Mouse (Mus musculus) MEL (cell line): ENCODE results near the gene Ppt2. TPM values are rescaled to one million over a fixed set of nuclear protein-coding genes. Genes with fewer than 3 reads are reported as not detected.

Experiments
- DNase-seq: peaks from one replicate; pipeline ENCODE4 v3.0.0; 2011; ENCODE audit warnings: low read depth, low spot score
- H3K27ac ChIP-seq: 2 replicates; pipeline ENCODE4 v1.5.1; 2012; ENCODE audit warnings: low read depth, mild to moderate bottlenecking, control low read depth, low read length, moderate library complexity; ENCODE audit not compliant: control insufficient read depth
- H3K27me3 ChIP-seq, 2 experiments: fragments of 150-350 bp in 1 of 2; sonication (generic) in 1 of 2; 2 replicates each; pipeline ENCODE4 v1.6.1; 2012; ENCODE audit warnings: low read length in 2 of 2, mild to moderate bottlenecking in 2 of 2, improper control_type of control experiment in 1 of 2, moderate library complexity in 1 of 2; ENCODE audit not compliant: insufficient read depth in 2 of 2, control insufficient read depth in 1 of 2
- H3K36me3 ChIP-seq, 2 experiments: 2 replicates each; pipeline ENCODE4 v1.6.1; 2012 to 2014; ENCODE audit warnings: low read length in 2 of 2, improper control_type of control experiment in 1 of 2, inconsistent platforms in 1 of 2, mild to moderate bottlenecking in 1 of 2; ENCODE audit not compliant: insufficient read depth in 2 of 2, control insufficient read depth in 1 of 2
- H3K4me1 ChIP-seq, 2 experiments: fragments of 150-350 bp in 1 of 2; sonication (generic) in 1 of 2; 2 replicates each; pipeline ENCODE4 v1.6.1; 2012; ENCODE audit warnings: low read length in 2 of 2, improper control_type of control experiment in 1 of 2, mild to moderate bottlenecking in 1 of 2; ENCODE audit not compliant: insufficient read depth in 2 of 2, control insufficient read depth in 1 of 2
- H3K4me3 ChIP-seq, 2 experiments: fragments of 150-350 bp in 1 of 2; sonication (generic) in 1 of 2; 2 replicates each; pipeline ENCODE4 v1.5.1; 2012; ENCODE audit warnings: low read depth in 2 of 2, low read length in 2 of 2, mild to moderate bottlenecking in 2 of 2, moderate library complexity in 2 of 2, control low read depth in 1 of 2, improper control_type of control experiment in 1 of 2; ENCODE audit not compliant: control insufficient read depth in 1 of 2, insufficient read depth in 1 of 2
- H3K79me2 ChIP-seq: 2 replicates; pipeline ENCODE4 v1.6.1; 2012; ENCODE audit warnings: mild to moderate bottlenecking, low read length, moderate library complexity; ENCODE audit not compliant: control insufficient read depth, poor library complexity, insufficient read depth
- H3K9ac ChIP-seq: 2 replicates; pipeline ENCODE4 v1.6.1; 2012; ENCODE audit warnings: low read depth, mild to moderate bottlenecking, control low read depth, low read length, moderate library complexity; ENCODE audit not compliant: control insufficient read depth, poor library complexity, severe bottlenecking
- H3K9me3 ChIP-seq: fragments of 150-350 bp; sonication (generic); replicated peaks from 2 replicates; pipeline ENCODE4 v1.6.1; 2012; ENCODE audit warnings: mild to moderate bottlenecking, low read length, improper control_type of control experiment, moderate library complexity; ENCODE audit not compliant: insufficient read depth
- BHLHE40 ChIP-seq: IDR thresholded peaks from 2 replicates; pipeline ENCODE4 v1.6.1; 2012; ENCODE audit warnings: low read depth, mild to moderate bottlenecking, inconsistent platforms, low read length, improper control_type of control experiment, borderline replicate concordance
- ELF1 ChIP-seq: IDR thresholded peaks from 2 replicates; pipeline ENCODE4 v1.6.1; 2014; ENCODE audit warnings: low read depth, mild to moderate bottlenecking, inconsistent platforms, low read length, improper control_type of control experiment, moderate library complexity
- EP300 ChIP-seq, 2 experiments: IDR thresholded peaks; 2 replicates each; pipeline ENCODE4 v1.6.1; 2011; ENCODE audit warnings: improper control_type of control experiment in 2 of 2, low read length in 2 of 2, low read depth in 1 of 2, mild to moderate bottlenecking in 1 of 2
- ETS1 ChIP-seq: IDR thresholded peaks from 2 replicates; pipeline ENCODE4 v1.6.1; 2012; ENCODE audit warnings: low read depth, mild to moderate bottlenecking, inconsistent platforms, low read length, improper control_type of control experiment, moderate library complexity
- GABPA ChIP-seq: IDR thresholded peaks from 2 replicates; pipeline ENCODE4 v1.6.1; 2012; ENCODE audit warnings: low read depth, mild to moderate bottlenecking, inconsistent platforms, low read length, improper control_type of control experiment, moderate library complexity
- MAFK ChIP-seq: IDR thresholded peaks from 2 replicates; pipeline ENCODE4 v1.6.1; 2011; ENCODE audit warnings: low read depth, mild to moderate bottlenecking, low read length, improper control_type of control experiment, borderline replicate concordance
- MEF2A ChIP-seq: IDR thresholded peaks from 2 replicates; pipeline ENCODE4 v1.6.1; 2014; ENCODE audit warnings: low read depth, mild to moderate bottlenecking, inconsistent platforms, low read length, improper control_type of control experiment; ENCODE audit not compliant: poor library complexity, insufficient replicate concordance, severe bottlenecking; ENCODE audit errors: extremely low read depth
- MXI1 ChIP-seq: IDR thresholded peaks from 2 replicates; pipeline ENCODE4 v1.6.1; 2011; ENCODE audit warnings: mild to moderate bottlenecking, low read depth, low read length, improper control_type of control experiment
- MYC ChIP-seq: IDR thresholded peaks from 2 replicates; pipeline ENCODE4 v1.6.1; 2011; ENCODE audit warnings: low read depth, mild to moderate bottlenecking, low read length, improper control_type of control experiment, moderate library complexity
- RAD21 ChIP-seq: IDR thresholded peaks from 2 replicates; pipeline ENCODE4 v1.6.1; 2011; ENCODE audit warnings: mild to moderate bottlenecking, low read depth, low read length, improper control_type of control experiment
- SIN3A ChIP-seq: IDR thresholded peaks from 2 replicates; pipeline ENCODE4 v1.6.1; 2012; ENCODE audit warnings: low read length, improper control_type of control experiment, inconsistent platforms
- TCF12 ChIP-seq: IDR thresholded peaks from 2 replicates; pipeline ENCODE4 v1.6.1; 2014; ENCODE audit warnings: low read depth, mild to moderate bottlenecking, inconsistent platforms, low read length, improper control_type of control experiment, moderate library complexity
- UBTF ChIP-seq: IDR thresholded peaks from 2 replicates; pipeline ENCODE4 v1.6.1; 2012; ENCODE audit warnings: low read depth, mild to moderate bottlenecking, inconsistent platforms, low read length, improper control_type of control experiment, moderate library complexity, borderline replicate concordance; ENCODE audit not compliant: insufficient read depth
- USF1 ChIP-seq: IDR thresholded peaks from 2 replicates; pipeline ENCODE4 v1.6.1; 2014; ENCODE audit warnings: low read depth, mild to moderate bottlenecking, inconsistent platforms, low read length, improper control_type of control experiment, moderate library complexity
- ZKSCAN1 ChIP-seq: IDR thresholded peaks from 2 replicates; pipeline ENCODE4 v1.6.1; 2012; ENCODE audit warnings: low read depth, mild to moderate bottlenecking, inconsistent platforms, low read length, improper control_type of control experiment, moderate library complexity
- polyA plus RNA-seq, 2 experiments: library from polyadenylated mRNA; stranded (reverse) in 1 of 2; unstranded in 1 of 2; fragments of >175 nt in 1 of 2; fragments of >200 nt in 1 of 2; gene quantifications; 2 replicates each; pipeline versions ENCODE4 v1.2.1 to v1.2.4; 2012; ENCODE audit warnings: low replicate concordance in 2 of 2, low read depth in 1 of 2; ENCODE audit not compliant: insufficient read length in 2 of 2, insufficient read depth in 1 of 2, missing spikeins in 1 of 2
- total RNA-seq: library from RNA; depleted of rRNA; stranded (reverse); fragments of 300-350 nt; gene quantifications from 2 replicates; pipeline ENCODE4 v1.2.3, GENCODE M21; 2012

Ppt2 gene
- total and polyA plus RNA-seq, 3 experiments = 29.2 to 147 (median 67.1) TPM

DNA sequence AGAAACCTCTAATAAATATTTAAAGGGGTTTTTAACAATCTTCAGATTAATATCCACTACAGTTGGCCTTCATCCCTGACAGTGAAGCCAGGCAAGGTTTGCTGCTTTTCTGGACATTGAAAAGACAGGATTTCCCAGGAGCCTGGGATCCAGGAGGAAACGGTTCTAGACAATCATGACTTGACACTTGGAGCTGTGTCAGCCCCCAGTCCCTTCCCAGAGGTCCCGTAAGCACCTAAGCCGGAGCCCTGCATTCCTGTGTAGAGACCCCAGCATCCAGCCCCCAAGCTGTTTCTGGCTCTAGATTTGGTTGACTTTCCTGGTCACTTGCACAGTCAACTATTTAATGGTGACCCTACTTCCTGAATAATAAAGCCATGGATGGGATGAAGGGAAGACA, 30.3 kb upstream of the Ppt2 start (continued):
- no peak for TF ChIP-seq SIN3A
- TF ChIP-seq, all 39 proteins: peak for 0

DNA sequence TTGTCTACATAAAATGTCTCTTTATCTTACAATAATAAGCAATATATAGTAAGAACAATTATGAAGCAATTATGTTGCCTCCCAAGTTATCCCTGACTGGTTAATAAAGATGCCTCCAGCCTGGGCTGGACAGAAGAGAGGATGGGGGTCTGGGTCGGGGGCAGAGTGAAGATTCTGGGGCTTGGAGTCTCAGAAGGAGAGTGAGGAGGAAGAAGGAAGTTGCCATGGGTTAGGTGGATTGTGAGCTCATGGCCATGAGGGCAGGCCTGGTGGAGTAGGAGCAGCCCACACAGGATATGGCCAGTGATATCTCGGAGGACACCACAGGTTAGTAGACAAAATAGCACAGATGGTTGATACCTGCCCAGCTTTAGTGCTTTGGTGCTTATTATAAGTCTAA, 29.8 kb upstream of the Ppt2 start:
- no peaks in the 10 kb centered on the region for H3K27me3 ChIP-seq
- H3K9me3 ChIP-seq = no peaks in the 10 kb centered on the region
- no peaks in the 10 kb centered on the region for H3K79me2 ChIP-seq
- no peak for TF ChIP-seq MEF2A
- H3K4me3 ChIP-seq = no peak overlapping the region
- H3K27ac ChIP-seq = no peak overlapping the region
- H3K4me1 ChIP-seq = peaks cover 0 to 23% of the 10 kb centered on the region in 2 experiments; a peak in 3 of 4 replicates
- no peak for DNase-seq
- peaks cover 0 to 3% of the 10 kb centered on the region in 2 experiments; a peak in 1 of 4 replicates for H3K36me3 ChIP-seq
- H3K9ac ChIP-seq = no peak overlapping the region

DNA sequence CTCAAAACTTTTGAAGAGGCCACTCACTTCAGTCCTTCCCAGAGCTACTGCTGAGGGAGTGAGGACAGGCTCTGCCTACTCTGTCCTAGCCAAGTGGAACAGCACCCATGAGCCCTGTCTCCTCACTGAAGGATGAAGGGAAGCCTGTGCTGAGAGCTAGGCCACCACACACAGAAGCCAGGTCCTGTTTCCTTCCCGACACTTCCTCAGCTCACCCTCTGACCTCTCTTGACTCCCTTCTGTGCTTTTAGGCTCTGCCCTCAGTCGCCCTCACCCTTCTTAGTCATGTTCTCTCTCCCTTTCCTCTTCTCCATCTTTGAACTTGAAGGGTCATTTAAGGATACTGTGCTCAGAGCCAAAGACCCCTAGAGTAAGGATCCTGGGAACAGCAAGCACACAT, 29.0 kb upstream of the Ppt2 start:
- no peak overlapping the region for H3K4me3 ChIP-seq
- H3K9me3 ChIP-seq = no peaks in the 10 kb centered on the region
- no peak overlapping the region for H3K27ac ChIP-seq
- no peaks in the 10 kb centered on the region for H3K27me3 ChIP-seq
- DNase-seq = no peak
- H3K4me1 ChIP-seq = peaks cover 0 to 19% of the 10 kb centered on the region in 2 experiments; a peak in 3 of 4 replicates
- no peak overlapping the region for H3K9ac ChIP-seq
- peaks cover 0 to 3% of the 10 kb centered on the region in 2 experiments; a peak in 1 of 4 replicates for H3K36me3 ChIP-seq
- TF ChIP-seq UBTF (no peak), ELF1 (no peak), USF1 (no peak), TCF12 (no peak), ZKSCAN1 (no peak), MAFK (no peak)
- no peaks in the 10 kb centered on the region for H3K79me2 ChIP-seq

DNA sequence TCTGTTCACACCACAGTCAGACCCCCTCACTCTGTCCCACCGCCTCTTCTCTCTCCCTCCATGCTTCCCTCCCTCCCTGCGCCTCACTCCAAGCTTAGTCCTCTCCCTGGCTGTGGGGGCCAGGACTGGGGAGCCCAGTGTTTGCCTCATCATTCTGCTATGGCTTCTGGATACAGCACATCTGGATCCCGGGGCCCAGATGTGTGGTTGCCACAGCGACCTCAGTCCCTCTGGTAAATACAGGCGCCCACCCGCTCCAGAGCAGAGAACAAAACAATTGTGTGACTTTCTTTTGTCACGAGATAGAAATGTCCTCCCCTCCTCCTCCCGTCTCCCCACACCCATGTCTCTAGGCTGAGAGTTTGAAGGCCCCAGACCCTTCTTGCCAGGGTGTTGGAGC, 28.4 kb upstream of the Ppt2 start:
- TF ChIP-seq USF1 (no peak), MAFK (no peak), MYC (no peak), ETS1 (no peak), RAD21 (no peak), GABPA (no peak), MXI1 (no peak), BHLHE40 (no peak), EP300 (IDR thresholded peaks at IDR 0.05; ENCODE audit: low read depth in 1 of 2, low read length in 2 of 2) (no peak)
- no peaks in the 10 kb centered on the region for H3K27me3 ChIP-seq
- no peaks in the 10 kb centered on the region for H3K79me2 ChIP-seq
- no peak for DNase-seq
- peaks cover 0 to 3% of the 10 kb centered on the region in 2 experiments; a peak in 1 of 4 replicates for H3K36me3 ChIP-seq
- H3K4me1 ChIP-seq = peaks cover 0 to 18% of the 10 kb centered on the region in 2 experiments; a peak in 3 of 4 replicates
- no peak overlapping the region for H3K4me3 ChIP-seq
- no peak overlapping the region for H3K27ac ChIP-seq
- no peaks in the 10 kb centered on the region for H3K9me3 ChIP-seq
- H3K9ac ChIP-seq = no peak overlapping the region
